11 mouse cellular contexts compared by ENCODE assay signal in the genomic region with DNA sequence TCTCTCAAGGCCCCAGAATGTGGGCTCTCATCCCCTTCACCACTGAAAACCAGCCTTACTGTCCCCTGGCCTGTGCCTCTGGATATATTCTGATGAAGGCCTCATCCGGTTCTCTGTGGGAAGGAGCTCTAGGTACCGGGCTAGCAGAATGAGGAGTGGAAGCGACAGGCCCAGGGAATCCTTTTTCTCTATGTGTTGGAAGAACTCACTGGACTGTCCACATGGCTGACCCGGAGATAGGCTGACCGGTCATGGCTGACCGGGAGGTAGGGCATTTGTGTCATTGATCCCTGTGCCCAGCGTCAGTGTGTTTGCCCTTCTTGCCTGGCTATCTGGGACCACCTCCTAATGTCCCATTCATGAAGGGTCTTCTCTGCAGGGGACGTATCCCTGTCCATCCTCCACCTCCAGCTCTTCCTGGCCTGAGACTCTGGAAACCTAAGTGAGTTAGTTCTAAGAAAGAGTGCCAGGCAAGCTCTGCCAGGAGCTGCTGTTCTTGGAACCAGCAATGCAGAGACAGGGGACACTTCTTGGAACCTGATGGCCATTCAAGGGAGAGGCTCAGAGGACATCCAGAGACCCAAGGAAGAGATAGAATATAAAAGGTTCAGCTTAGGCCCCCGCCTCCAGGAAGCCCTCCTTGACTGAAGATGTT. TPM values are rescaled to one million over a fixed set of nuclear protein-coding genes. Genes with fewer than 3 reads are reported as not detected.
DNase-seq lines count a peak whose midpoint lies in the region; ATAC-seq and TF ChIP-seq lines count a peak whose summit lies in the region.
"Had no signal": no experiment of that assay in that cellular context is flagged by ENCODE, and none has a peak within 500 bp of the region (broad histone marks: within the 10 kb centered on the region; RNA-seq: fewer than 3 reads in every experiment).

No protein-coding gene starts in this region.

- peak overlapping the region; percentile 16; the same call in 1 of the 2 replicates for H3K9ac ChIP-seq in limb, embryonic 14.5 days (ENCODE audit: low read depth, low read length, severe bottlenecking)
- no peak overlapping the region for H3K9ac ChIP-seq in forebrain, embryonic 11.5 days (ENCODE audit: low read length)

- no peaks in the 10 kb centered on the region for H3K27me3 ChIP-seq in limb, embryonic 14.5 days (ENCODE audit: control insufficient read depth, insufficient read depth, low read length)
- H3K27me3 ChIP-seq in forebrain, embryonic 11.5 days (ENCODE audit: control insufficient read depth, insufficient read depth, low read length), result no peaks in the 10 kb centered on the region
- H3K27me3 ChIP-seq: Patski had no signal

- peak overlapping the region; percentile 63 for H3K27ac ChIP-seq in brown adipose tissue, adult 24 weeks (replicated peaks; ENCODE audit: low read depth, low read length)
- no peak overlapping the region for H3K27ac ChIP-seq in limb, embryonic 14.5 days (replicated peaks; ENCODE audit: low read depth, low read length)
- no peak overlapping the region for H3K27ac ChIP-seq in forebrain, embryonic 11.5 days (ENCODE audit: low read depth, low read length)

- ATAC-seq in limb, embryonic 14.5 days (ENCODE audit: low FRiP score, low read depth), result no peak
- ATAC-seq in forebrain, embryonic 11.5 days (replicated peaks; ENCODE audit: low FRiP score), result no peak

- peak; percentile 31 for DNase-seq in adrenal gland, postnatal 14 days
- no peak for DNase-seq in adrenal gland, adult 8-10 months
- peak; percentile 62 for DNase-seq in kidney, adult 11 months
- DNase-seq in kidney, postnatal 10 days, result no peak
- DNase-seq in limb, embryonic 14.5 days (ENCODE audit: low spot score), result no peak
- no peak for DNase-seq in forebrain, embryonic 11.5 days (ENCODE audit: low spot score)
- DNase-seq in T-cell, adult 2 months (ENCODE audit: low spot score), result no peak
- DNase-seq: retina, postnatal 1 day had no signal

- H3K4me3 ChIP-seq in brown adipose tissue, adult 24 weeks (ENCODE audit: insufficient read depth, low read depth, low read length), result no peak overlapping the region
- no peak overlapping the region for H3K4me3 ChIP-seq in limb, embryonic 14.5 days (replicated peaks; ENCODE audit: low read length)
- no peak overlapping the region for H3K4me3 ChIP-seq in forebrain, embryonic 11.5 days (ENCODE audit: low read depth, low read length)

- H3K4me2 ChIP-seq in limb, embryonic 14.5 days (replicated peaks; ENCODE audit: low read depth, low read length, severe bottlenecking), result no peak overlapping the region
- H3K4me2 ChIP-seq in forebrain, embryonic 11.5 days (ENCODE audit: low read depth, low read length, severe bottlenecking), result no peak overlapping the region

- H3K36me3 ChIP-seq in limb, embryonic 14.5 days (ENCODE audit: control insufficient read depth, insufficient read depth, low read length), result no peaks in the 10 kb centered on the region
- no peaks in the 10 kb centered on the region for H3K36me3 ChIP-seq in forebrain, embryonic 11.5 days (ENCODE audit: control insufficient read depth, insufficient read depth, low read length)

- TF ChIP-seq POLR2A in limb, embryonic 14.5 days (IDR thresholded peaks at IDR 0.05; ENCODE audit: borderline replicate concordance, extremely low read depth, insufficient read depth, insufficient read length), result no peak

- no peaks in the 10 kb centered on the region for H3K9me3 ChIP-seq in limb, embryonic 14.5 days (ENCODE audit: control insufficient read depth, low read length)
- no peaks in the 10 kb centered on the region for H3K9me3 ChIP-seq in forebrain, embryonic 11.5 days (ENCODE audit: control insufficient read depth, low read length)

- 89% methylated on average over 9 of the region's 9 CpGs for WGBS in limb, embryonic 14.5 days
- WGBS in forebrain, embryonic 11.5 days, result 89% methylated on average over 9 of the region's 9 CpGs

- peaks cover 15% of the 10 kb centered on the region; the same call in 1 of the 2 replicates for H3K4me1 ChIP-seq in brown adipose tissue, adult 24 weeks (ENCODE audit: control insufficient read depth, insufficient read depth, insufficient read length, low read length)
- H3K4me1 ChIP-seq in limb, embryonic 14.5 days (ENCODE audit: control insufficient read depth, insufficient read depth, low read length), result no peaks in the 10 kb centered on the region
- H3K4me1 ChIP-seq in forebrain, embryonic 11.5 days (replicated peaks; ENCODE audit: control insufficient read depth, insufficient read depth, low read length), result no peaks in the 10 kb centered on the region

RNA-seq across cellular contexts. Expression of gene Cish, which starts 12.6 kb away (rescaled TPM):
- 20.5 and 63.5 TPM in 2 replicates for total RNA-seq in adrenal gland, postnatal 14 days (2021)
- 10 to 100 TPM in 1 of 4 experiments, 1 to 10 TPM in 3; 4.1 to 62.8 (median 6.5) TPM for total RNA-seq in adrenal gland, adult 8-10 months (2022)
- polyA plus RNA-seq in brown adipose tissue, adult 24 weeks (2012; ENCODE audit: insufficient read depth, insufficient read length, missing spikeins), result 23.1 and 44.9 TPM in 2 replicates
- polyA plus RNA-seq in limb, embryonic 14.5 days (2012; rRNA removed), result 8.4 and 12.1 TPM in 2 replicates
- 5.1 and 5.6 TPM in 2 replicates for polyA plus RNA-seq in limb, embryonic 14.5 days (2014; fragmentation: Nextera tagmentation; extraction: Ambion mirVana)
- polyA plus RNA-seq in forebrain, embryonic 11.5 days (2014; fragmentation: Nextera tagmentation; extraction: Ambion mirVana), result 6.5 and 7.4 TPM in 2 replicates

RNA-seq across cellular contexts. Expression of gene Mapkapk3, which starts 18.8 kb away (rescaled TPM):
- 34.9 and 42.8 TPM in 2 replicates for total RNA-seq in adrenal gland, postnatal 14 days (2021)
- 10 to 100 TPM; 32.7 to 41.4 (median 34.9) TPM for total RNA-seq in adrenal gland, adult 8-10 months (2022)
- polyA plus RNA-seq in brown adipose tissue, adult 24 weeks (2012; ENCODE audit: insufficient read depth, insufficient read length, missing spikeins), result 18.4 and 23.6 TPM in 2 replicates
- polyA plus RNA-seq in limb, embryonic 14.5 days (2012; rRNA removed), result 8.3 and 9.7 TPM in 2 replicates
- 12.7 and 15.2 TPM in 2 replicates for polyA plus RNA-seq in limb, embryonic 14.5 days (2014; fragmentation: Nextera tagmentation; extraction: Ambion mirVana)
- 3.2 and 4.9 TPM in 2 replicates for polyA plus RNA-seq in forebrain, embryonic 11.5 days (2014; fragmentation: Nextera tagmentation; extraction: Ambion mirVana)

RNA-seq across cellular contexts. Expression of gene Hemk1, which starts 29.7 kb away (rescaled TPM):
- total RNA-seq in adrenal gland, postnatal 14 days (2021), result 23.1 and 23.9 TPM in 2 replicates
- total RNA-seq in adrenal gland, adult 8-10 months (2022), result 10 to 100 TPM; 11.6 to 19.6 (median 17.9) TPM
- polyA plus RNA-seq in brown adipose tissue, adult 24 weeks (2012; ENCODE audit: insufficient read depth, insufficient read length, missing spikeins), result 52.8 and 58.3 TPM in 2 replicates
- polyA plus RNA-seq in limb, embryonic 14.5 days (2012; rRNA removed), result 24.9 and 32.9 TPM in 2 replicates
- 12.2 and 12.8 TPM in 2 replicates for polyA plus RNA-seq in limb, embryonic 14.5 days (2014; fragmentation: Nextera tagmentation; extraction: Ambion mirVana)
- 11.2 and 13.8 TPM in 2 replicates for polyA plus RNA-seq in forebrain, embryonic 11.5 days (2014; fragmentation: Nextera tagmentation; extraction: Ambion mirVana)

RNA-seq across cellular contexts. Expression of gene 6430571L13Rik, which starts 31.9 kb away (rescaled TPM):
- total RNA-seq in adrenal gland, postnatal 14 days (2021), result 2.3 and 2.8 TPM in 2 replicates
- total RNA-seq in adrenal gland, adult 8-10 months (2022), result 1 to 10 TPM; 1.0 to 1.6 (median 1.3) TPM
- 8.8 and 22.5 TPM in 2 replicates for polyA plus RNA-seq in brown adipose tissue, adult 24 weeks (2012; ENCODE audit: insufficient read depth, insufficient read length, missing spikeins)
- 1.0 and 1.1 TPM in 2 replicates for polyA plus RNA-seq in limb, embryonic 14.5 days (2012; rRNA removed)
- polyA plus RNA-seq in limb, embryonic 14.5 days (2014; fragmentation: Nextera tagmentation; extraction: Ambion mirVana), result 0.39 and 0.56 TPM in 2 replicates
- 1.3 and 1.6 TPM in 2 replicates for polyA plus RNA-seq in forebrain, embryonic 11.5 days (2014; fragmentation: Nextera tagmentation; extraction: Ambion mirVana)
- total RNA-seq: monocyte, adult 5-6 weeks had no signal

Comparison
In these comparisons a context has a peak if more than half of its experiments do, and no peak if none do; other contexts are left out.
1. DNase-seq: peak in adrenal gland, postnatal 14 days (single experiment) and kidney, adult 11 months (single experiment); none in adrenal gland, adult 8-10 months (single experiment), kidney, postnatal 10 days (single experiment), limb, embryonic 14.5 days (single experiment), forebrain, embryonic 11.5 days (single experiment) and T-cell, adult 2 months (single experiment).